Mouse (Mus musculus) liver, embryonic 12.5 days (tissue): ENCODE measurements around the gene Slc9a3. TPM values are rescaled to one million over a fixed set of nuclear protein-coding genes. Genes with fewer than 3 reads are reported as not detected.

Source experiments
- ATAC-seq: fragments of 200-750 bp; cut with Nextera tagmentation; 2 replicates; pipeline ENCODE4 v1.8.0; 2017; ENCODE audit warnings: moderate number of reproducible peaks, mild to moderate bottlenecking, moderate library complexity
- H3K27ac ChIP-seq: fragments of 300-500 bp; sonication (generic); 2 replicates; pipeline ENCODE4 v1.5.1; 2016; ENCODE audit warnings: mild to moderate bottlenecking
- H3K27me3 ChIP-seq: fragments of 300-500 bp; sonication (generic); replicated peaks from 2 replicates; pipeline ENCODE4 v1.6.1; 2016; ENCODE audit warnings: mild to moderate bottlenecking, moderate library complexity
- H3K36me3 ChIP-seq: fragments of 300-500 bp; sonication (generic); 2 replicates; pipeline ENCODE4 v1.6.1; 2016; ENCODE audit warnings: mild to moderate bottlenecking, moderate library complexity
- H3K4me1 ChIP-seq: fragments of 300-500 bp; sonication (generic); 2 replicates; pipeline ENCODE4 v1.6.1; 2016
- H3K4me2 ChIP-seq: fragments of 300-500 bp; sonication (generic); 2 replicates; pipeline ENCODE4 v1.6.1; 2016; ENCODE audit warnings: mild to moderate bottlenecking, moderate library complexity
- H3K4me3 ChIP-seq: fragments of 300-500 bp; sonication (generic); 2 replicates; pipeline ENCODE4 v1.5.1; 2016; ENCODE audit warnings: mild to moderate bottlenecking, moderate library complexity
- H3K9ac ChIP-seq: fragments of 300-500 bp; sonication (generic); 2 replicates; pipeline ENCODE4 v1.6.1; 2016; ENCODE audit warnings: mild to moderate bottlenecking, moderate library complexity
- H3K9me3 ChIP-seq: fragments of 300-500 bp; sonication (generic); replicated peaks from 2 replicates; pipeline ENCODE4 v1.6.1; 2016; ENCODE audit warnings: mild to moderate bottlenecking, moderate library complexity
- WGBS: fragments of 180-500 bp; shearing (Covaris S2); methylation state at CpG from one replicate; pipeline ENCODE4 v1.1.7; 2016; ENCODE audit not compliant: insufficient replicate concordance; 5-methylcytosine and 5-hydroxymethylcytosine counted together
- polyA plus RNA-seq: library from polyadenylated mRNA; unstranded; fragments of >200 nt; fragmentation: Nextera tagmentation; extraction: Ambion mirVana; gene quantifications from 2 replicates; pipeline ENCODE4 v1.2.1, GENCODE M21; 2016

Gene Slc9a3
- polyA plus RNA-seq, 1 experiment from 2014 or later = not detected

DNA sequence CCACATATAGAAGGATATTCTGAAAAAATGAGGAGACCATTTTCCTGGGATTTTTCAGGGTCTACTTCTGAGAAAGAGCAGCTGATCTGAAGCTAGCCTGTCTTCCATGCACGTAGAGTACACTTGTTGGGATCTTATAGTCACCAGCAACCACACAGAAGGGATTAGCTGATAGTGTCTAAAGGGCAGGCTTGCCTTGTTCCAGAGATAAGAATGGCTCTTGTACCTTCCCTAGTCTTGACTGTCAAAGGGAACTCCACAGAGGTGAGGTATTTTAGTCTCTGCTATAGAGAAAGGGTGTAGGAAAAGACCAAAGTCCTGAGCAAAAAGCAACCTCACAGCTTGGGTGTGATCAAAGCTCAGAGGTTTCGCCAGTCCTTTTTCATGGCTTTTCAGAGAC is 26.1 kb downstream of the Slc9a3 start:
- H3K4me3 ChIP-seq = no peak overlapping the region
- no peak overlapping the region for H3K9ac ChIP-seq
- no peak overlapping the region for H3K4me2 ChIP-seq
- H3K27ac ChIP-seq = no peak overlapping the region
- WGBS = 49% methylated on average over 2 of the region's 2 CpGs
- H3K27me3 ChIP-seq = no peaks in the 10 kb centered on the region
- H3K36me3 ChIP-seq = no peaks in the 10 kb centered on the region
- ATAC-seq = peak; percentile 75
- peaks cover 17% of the 10 kb centered on the region; the same call in 1 of the 2 replicates for H3K4me1 ChIP-seq
- no peaks in the 10 kb centered on the region for H3K9me3 ChIP-seq

DNA sequence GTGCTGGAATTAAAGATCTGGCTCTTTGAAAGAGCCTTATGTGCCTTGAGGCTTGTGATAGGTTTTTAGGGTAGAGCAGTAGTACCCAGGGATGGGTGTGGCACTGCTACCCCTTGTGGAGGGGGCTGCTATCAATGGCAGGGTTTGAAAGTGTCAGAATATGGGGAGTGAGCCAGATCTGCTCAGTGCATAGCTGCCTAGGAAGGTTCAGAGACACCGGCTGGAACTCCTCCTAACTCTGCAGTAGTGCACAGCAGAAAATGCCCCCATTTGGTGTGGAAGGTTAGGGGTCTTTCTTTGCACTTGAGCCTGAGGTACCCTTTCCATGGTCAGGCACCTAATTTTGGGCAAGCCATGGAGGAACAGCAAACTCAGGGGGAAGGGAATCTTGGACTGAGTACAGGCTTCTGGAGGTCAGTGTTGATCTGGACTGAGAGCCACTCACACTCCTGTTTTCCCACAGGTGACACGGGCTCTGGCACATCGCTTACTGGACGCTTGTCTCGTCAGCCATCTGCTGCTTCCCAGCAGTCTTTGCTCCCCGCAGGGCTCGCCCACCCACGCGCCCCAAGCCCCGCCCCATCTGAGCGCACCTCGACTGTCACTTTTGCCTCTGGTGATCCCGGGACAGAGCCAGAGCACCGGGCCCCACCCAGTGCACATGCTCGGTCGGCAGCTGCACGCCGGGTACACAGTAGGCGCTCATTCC is 45.2 kb downstream of the Slc9a3 start:
- 10% methylated on average over 19 of the region's 19 CpGs for WGBS
- peak; percentile 90 for ATAC-seq
- Histone ChIP-seq H3K9me3 (no peaks in the 10 kb centered on the region), H3K4me3 (peak overlapping the region; percentile 48), H3K27me3 (no peaks in the 10 kb centered on the region), H3K4me2 (peak overlapping the region; percentile 68), H3K36me3 (peaks cover 13% of the 10 kb centered on the region; the same call in 1 of the 2 replicates), H3K9ac (peak overlapping the region; percentile 62), H3K27ac (no peak overlapping the region), H3K4me1 (peaks cover 15% of the 10 kb centered on the region)

DNA sequence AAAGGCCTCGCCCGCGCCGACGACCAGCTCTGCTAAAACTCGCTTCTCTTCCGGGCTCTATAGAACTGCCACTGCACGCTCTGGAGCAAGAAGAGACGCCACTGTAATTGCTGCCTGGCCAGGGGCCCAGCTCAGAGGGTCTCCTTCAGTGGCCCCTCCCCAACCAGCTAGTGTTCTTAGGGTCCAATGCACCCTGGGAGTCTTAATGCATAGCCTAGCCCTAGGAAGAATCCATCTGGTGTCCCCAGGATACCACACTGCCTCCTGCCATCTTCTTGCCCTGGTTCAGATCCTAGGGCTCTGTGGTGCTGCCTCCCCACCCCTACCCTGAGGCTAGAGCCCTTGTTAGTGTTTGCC is 45.8 kb downstream of the Slc9a3 start:
- H3K27ac ChIP-seq = no peak overlapping the region
- H3K9me3 ChIP-seq = no peaks in the 10 kb centered on the region
- 20% methylated on average over 9 of the region's 9 CpGs for WGBS
- H3K27me3 ChIP-seq = no peaks in the 10 kb centered on the region
- peak overlapping the region; percentile 62 for H3K9ac ChIP-seq
- H3K36me3 ChIP-seq = peaks cover 18% of the 10 kb centered on the region; the same call in 1 of the 2 replicates
- peaks cover 15% of the 10 kb centered on the region for H3K4me1 ChIP-seq
- H3K4me2 ChIP-seq = peak overlapping the region; percentile 68
- peak; percentile 23; the same call in 1 of the 2 replicates for ATAC-seq
- peak overlapping the region; percentile 48 for H3K4me3 ChIP-seq

DNA sequence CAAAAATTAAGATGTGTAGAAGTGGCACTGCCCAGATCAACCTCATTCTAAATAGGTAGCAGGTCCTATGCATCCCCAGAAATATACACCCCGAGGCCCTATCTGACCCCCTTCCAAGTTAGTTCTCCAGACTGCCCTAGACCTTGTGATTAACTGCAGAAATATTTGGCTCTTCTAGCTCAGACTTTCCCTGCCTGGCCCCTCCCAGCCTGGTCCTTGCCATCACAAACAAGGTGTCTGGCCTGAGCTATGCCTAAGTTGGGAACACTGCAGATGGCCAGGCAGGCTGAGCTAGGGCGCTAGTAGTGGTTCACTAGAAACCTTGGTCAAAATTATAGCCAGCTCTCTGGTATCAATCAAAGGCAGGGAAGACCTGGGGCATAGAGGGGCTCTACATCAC is 46.2 kb downstream of the Slc9a3 start:
- H3K36me3 ChIP-seq = peaks cover 21% of the 10 kb centered on the region
- no peak overlapping the region for H3K4me3 ChIP-seq
- no peak for ATAC-seq
- WGBS = 69% methylated on average over 2 of the region's 2 CpGs
- H3K4me1 ChIP-seq = peaks cover 15% of the 10 kb centered on the region
- peak overlapping the region; percentile 68; the same call in 1 of the 2 replicates for H3K4me2 ChIP-seq
- H3K9me3 ChIP-seq = no peaks in the 10 kb centered on the region
- no peak overlapping the region for H3K9ac ChIP-seq
- H3K27ac ChIP-seq = no peak overlapping the region
- H3K27me3 ChIP-seq = no peaks in the 10 kb centered on the region

DNA sequence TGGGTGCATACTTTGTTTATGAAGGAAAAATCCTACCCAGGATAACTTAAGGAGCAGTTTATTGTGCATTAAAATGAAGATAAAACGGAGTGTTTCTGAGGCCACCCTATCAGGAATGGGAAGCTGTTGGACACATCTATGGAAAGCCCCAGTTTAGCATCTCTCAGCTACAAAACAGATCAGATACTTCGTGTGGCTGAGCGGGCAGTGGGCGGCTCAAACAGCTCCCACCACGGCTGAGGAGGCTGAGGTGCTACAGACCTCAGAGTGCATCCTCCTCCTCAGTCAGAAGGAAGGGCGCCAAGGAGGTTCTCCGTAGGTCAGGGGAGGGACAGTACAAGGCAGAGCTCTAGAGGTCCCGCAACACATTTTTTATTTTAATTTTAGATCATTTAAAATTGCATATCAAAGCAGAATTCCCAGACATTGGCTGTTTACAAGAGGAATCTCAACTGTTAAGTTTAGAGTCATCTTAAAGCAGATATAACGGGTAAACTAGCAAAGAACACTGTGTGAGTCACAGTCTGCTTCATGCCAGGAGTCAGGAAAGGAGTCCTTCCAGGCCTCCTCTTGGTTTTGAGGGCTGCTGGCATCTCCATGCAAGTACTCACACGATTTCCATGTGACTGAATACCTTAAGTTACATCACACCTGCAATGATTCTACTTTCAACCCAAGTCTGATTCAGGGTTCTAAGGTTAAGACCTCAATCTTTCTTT is 48.3 kb downstream of the Slc9a3 start:
- WGBS = 76% methylated on average over 10 of the region's 10 CpGs

DNA sequence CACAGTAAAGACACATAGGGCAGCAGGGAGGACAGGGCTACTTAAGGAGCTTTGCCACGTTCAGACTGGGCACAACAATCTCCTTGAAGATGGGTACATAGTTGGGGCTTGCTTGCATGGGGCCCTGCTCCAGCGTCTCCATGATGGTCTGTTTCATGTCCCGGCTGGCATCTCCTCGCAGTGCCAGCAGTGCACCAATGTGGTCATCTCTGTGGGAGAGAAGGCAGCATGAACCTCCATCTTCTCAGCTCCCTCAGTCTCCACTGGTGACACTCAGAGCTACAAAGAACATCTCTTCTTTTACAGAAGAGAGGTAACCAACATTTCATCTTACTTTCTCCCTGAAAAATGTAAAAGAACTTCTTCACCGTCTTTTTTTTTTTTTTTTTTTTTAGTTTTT is 50.8 kb downstream of the Slc9a3 start:
- no peak overlapping the region for H3K4me3 ChIP-seq
- H3K27me3 ChIP-seq = no peaks in the 10 kb centered on the region
- H3K9ac ChIP-seq = no peak overlapping the region
- 78% methylated on average over 5 of the region's 5 CpGs for WGBS
- no peaks in the 10 kb centered on the region for H3K9me3 ChIP-seq
- no peak overlapping the region for H3K4me2 ChIP-seq
- peaks cover 61% of the 10 kb centered on the region for H3K36me3 ChIP-seq
- no peak overlapping the region for H3K27ac ChIP-seq
- peaks cover 3% of the 10 kb centered on the region for H3K4me1 ChIP-seq
- no peak for ATAC-seq

More for the DNA sequence above, 48.3 kb downstream of the Slc9a3 start:
- Histone ChIP-seq H3K4me2 (no peak overlapping the region), H3K9me3 (no peaks in the 10 kb centered on the region), H3K4me3 (no peak overlapping the region), H3K36me3 (peaks cover 42% of the 10 kb centered on the region), H3K27me3 (no peaks in the 10 kb centered on the region), H3K9ac (no peak overlapping the region), H3K27ac (no peak overlapping the region), H3K4me1 (peaks cover 15% of the 10 kb centered on the region)
- no peak for ATAC-seq

DNA sequence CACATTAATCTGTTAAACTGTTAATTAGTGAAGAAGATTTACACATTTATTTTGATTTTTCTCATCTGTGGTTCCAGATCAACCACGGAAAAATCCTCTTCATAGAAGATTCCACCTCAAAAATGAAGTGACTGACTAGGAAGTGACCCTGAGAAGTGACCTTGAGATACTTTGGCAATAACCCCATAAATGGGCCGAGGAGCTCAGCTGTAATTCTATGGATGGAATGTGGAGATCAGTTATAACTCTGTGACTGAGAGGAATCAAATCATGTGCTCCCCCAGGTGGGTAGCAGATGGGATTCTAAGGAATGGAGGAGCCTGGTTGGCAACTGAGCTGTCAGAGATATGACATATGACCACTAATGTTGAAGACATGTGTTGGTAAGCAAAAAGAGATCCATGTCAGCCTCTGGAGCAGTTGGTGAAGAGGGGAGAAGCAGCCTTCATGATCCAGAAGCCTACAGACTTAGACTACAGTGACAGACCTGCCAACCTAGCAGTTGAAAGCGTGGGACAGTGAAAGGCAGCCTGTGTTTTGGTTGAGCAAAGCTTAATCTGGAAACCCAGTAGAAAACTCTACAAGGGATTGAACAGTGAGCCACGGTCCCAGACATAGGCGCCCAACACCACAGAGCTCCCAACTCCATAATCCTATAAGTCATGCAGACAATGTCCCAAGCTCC is 61.9 kb downstream of the Slc9a3 start:
- Histone ChIP-seq H3K36me3 (peaks cover 68% of the 10 kb centered on the region), H3K27ac (no peak overlapping the region), H3K9me3 (no peaks in the 10 kb centered on the region), H3K4me2 (no peak overlapping the region), H3K27me3 (no peaks in the 10 kb centered on the region), H3K4me1 (no peaks in the 10 kb centered on the region), H3K4me3 (no peak overlapping the region), H3K9ac (no peak overlapping the region)
- WGBS = 81% methylated on average over 5 of the region's 5 CpGs
- no peak for ATAC-seq

DNA sequence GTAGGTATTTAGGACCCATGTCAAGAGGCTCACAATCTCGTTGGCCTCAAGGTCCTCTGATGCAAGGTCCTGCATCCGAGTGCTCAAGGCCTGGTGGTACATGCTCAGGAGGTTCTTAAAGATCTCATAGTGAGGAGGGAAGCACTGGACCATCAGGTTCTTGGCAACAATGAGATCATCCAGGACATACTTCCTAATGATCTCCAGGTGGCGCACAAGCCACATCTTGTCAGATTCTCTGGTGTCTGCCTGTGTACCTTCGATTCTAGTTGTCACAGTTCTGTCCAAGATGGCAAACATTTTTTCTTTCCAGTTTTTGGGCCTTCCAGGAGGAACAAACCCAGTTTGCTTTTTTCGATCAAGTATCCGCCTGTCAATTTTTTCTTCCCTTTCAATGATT is 71.4 kb downstream of the Slc9a3 start:
- H3K4me3 ChIP-seq = no peak overlapping the region
- H3K36me3 ChIP-seq = peaks cover 64% of the 10 kb centered on the region
- no peaks in the 10 kb centered on the region for H3K9me3 ChIP-seq
- no peaks in the 10 kb centered on the region for H3K4me1 ChIP-seq
- no peak overlapping the region for H3K9ac ChIP-seq
- no peak overlapping the region for H3K4me2 ChIP-seq
- H3K27ac ChIP-seq = no peak overlapping the region
- WGBS = 79% methylated on average over 6 of the region's 6 CpGs
- H3K27me3 ChIP-seq = no peaks in the 10 kb centered on the region
- ATAC-seq = no peak

DNA sequence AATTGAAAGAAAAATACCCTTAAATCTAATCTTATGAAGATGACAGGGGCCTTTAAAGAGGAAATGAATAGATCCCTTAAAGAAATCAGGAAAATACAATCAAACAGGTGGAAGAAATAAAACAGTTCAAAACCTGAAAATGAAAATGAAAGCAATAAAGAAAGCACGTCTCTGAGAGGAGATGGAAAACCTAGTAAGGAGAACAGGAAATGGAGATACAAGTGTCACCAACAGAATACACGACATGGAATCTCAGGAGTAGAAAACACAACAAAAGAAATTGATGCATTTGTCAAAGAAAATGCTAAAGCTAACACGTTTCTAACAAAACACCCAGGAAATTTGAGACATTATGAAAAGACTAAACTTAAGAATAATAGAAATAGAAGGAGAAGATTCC is 75.2 kb downstream of the Slc9a3 start:
- H3K36me3 ChIP-seq = peaks cover 50% of the 10 kb centered on the region
- no peaks in the 10 kb centered on the region for H3K4me1 ChIP-seq
- ATAC-seq = no peak
- H3K27me3 ChIP-seq = no peaks in the 10 kb centered on the region
- 61% methylated on average over 3 of the region's 3 CpGs for WGBS
- H3K27ac ChIP-seq = no peak overlapping the region
- no peak overlapping the region for H3K4me2 ChIP-seq
- H3K9ac ChIP-seq = no peak overlapping the region
- no peaks in the 10 kb centered on the region for H3K9me3 ChIP-seq
- H3K4me3 ChIP-seq = no peak overlapping the region

DNA sequence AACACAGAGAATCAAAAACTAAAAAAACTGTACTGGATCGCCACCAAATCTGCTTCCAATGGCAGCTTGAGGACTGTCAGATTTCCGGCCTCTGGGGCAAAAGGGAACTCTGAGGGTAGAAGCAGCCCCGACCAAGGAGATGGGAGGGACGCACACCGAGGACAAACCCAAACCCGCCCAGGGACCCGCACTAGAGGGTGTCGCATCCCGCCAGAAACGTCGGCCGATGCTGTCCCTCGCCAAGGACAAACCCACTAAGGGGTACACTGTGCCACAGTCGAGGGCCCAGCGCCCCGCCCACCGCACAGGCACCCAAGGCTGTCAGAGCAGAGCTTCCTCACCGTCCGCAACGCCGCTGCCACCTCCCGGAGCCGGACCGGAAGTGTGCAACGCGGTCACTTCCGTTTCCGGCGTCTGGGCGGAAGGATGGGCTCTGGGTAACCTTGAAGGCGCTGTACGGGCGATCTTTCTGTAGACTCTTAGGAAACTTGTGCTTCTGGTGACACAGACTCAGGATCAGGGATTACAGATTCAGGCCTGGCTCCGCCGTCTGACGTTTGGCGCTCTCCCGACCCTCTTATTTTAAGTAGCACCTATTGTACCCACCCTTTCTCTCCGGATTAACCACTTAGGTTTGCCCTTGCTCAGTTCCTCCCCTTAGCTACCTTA is 87.2 kb downstream of the Slc9a3 start, which contains the start of gene Exoc3:
TSS of gene Exoc3 (minus strand) at position 416 of the 669 bp plus-strand sequence.
- Histone ChIP-seq H3K4me2 (peak within 1 kb of the TSS; percentile 73), H3K36me3 (peaks cover 18% of the 10 kb centered on the region), H3K9ac (peak within 1 kb of the TSS; percentile 79), H3K27ac (peak within 1 kb of the TSS; percentile 84), H3K4me3 (peak within 1 kb of the TSS; percentile 87), H3K27me3 (0 out of 2 replicates have a peak, but pooled peaks cover 10% of the 10 kb centered on the region), H3K9me3 (no peaks in the 10 kb centered on the region), H3K4me1 (peaks cover 24% of the 10 kb centered on the region)
- peak; percentile 98 for ATAC-seq
- under 1% methylated on average over 39 of the region's 39 CpGs for WGBS

DNA sequence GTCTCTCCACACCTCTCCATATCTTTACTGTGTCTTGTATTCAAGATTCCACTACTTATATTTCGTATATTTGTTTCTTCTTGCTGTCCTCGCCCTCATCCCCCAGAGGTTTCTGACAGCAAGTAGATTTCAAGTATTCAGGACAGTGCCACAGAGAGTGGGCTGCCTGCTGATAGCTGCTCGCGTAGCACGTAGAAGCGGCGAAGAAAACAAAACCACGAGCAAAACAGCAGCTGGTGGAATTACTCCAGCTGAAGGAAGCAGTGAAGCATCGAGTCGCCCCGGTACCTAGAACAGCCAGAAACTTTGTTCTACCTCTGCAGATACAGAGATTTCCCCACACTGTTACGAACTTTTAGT is 87.7 kb downstream of the Slc9a3 start:
- peaks cover 24% of the 10 kb centered on the region for H3K4me1 ChIP-seq
- peak overlapping the region; percentile 84 for H3K27ac ChIP-seq
- H3K9ac ChIP-seq = peak overlapping the region; percentile 79
- ATAC-seq = peak; percentile 51; the same call in 1 of the 2 replicates
- H3K9me3 ChIP-seq = no peaks in the 10 kb centered on the region
- peak overlapping the region; percentile 87 for H3K4me3 ChIP-seq
- H3K36me3 ChIP-seq = peaks cover 13% of the 10 kb centered on the region
- 16% methylated on average over 12 of the region's 12 CpGs for WGBS
- H3K4me2 ChIP-seq = peak overlapping the region; percentile 73
- 0 out of 2 replicates have a peak, but pooled peaks cover 15% of the 10 kb centered on the region for H3K27me3 ChIP-seq
